Mouse (Mus musculus) kidney, postnatal 0 days (tissue): ENCODE measurements around the gene Cpt1a. TPM values are rescaled to one million over a fixed set of nuclear protein-coding genes. Genes with fewer than 3 reads are reported as not detected.
A peak's percentile ranks its signal among the peaks of the same experiment; 100 is the strongest.

Experiments used
- ATAC-seq: fragments of 200-750 bp; cut with Nextera tagmentation; replicated peaks from 2 replicates; pipeline ENCODE4 v1.8.0; 2017; ENCODE audit warnings: low read depth, moderate number of reproducible peaks, moderate TSS enrichment, moderate library complexity; ENCODE audit not compliant: low FRiP score
- DNase-seq: peaks from one replicate; pipeline ENCODE4 v3.0.0-alpha.2; 2016; ENCODE audit warnings: low spot score
- H3K27ac ChIP-seq: fragments of 300-500 bp; sonication (generic); 2 replicates; pipeline ENCODE4 v1.5.1; 2014; ENCODE audit warnings: mild to moderate bottlenecking
- H3K27me3 ChIP-seq: fragments of 300-500 bp; sonication (generic); 2 replicates; pipeline ENCODE4 v1.6.1; 2014; ENCODE audit warnings: low read length, mixed read lengths; ENCODE audit not compliant: insufficient read depth
- H3K36me3 ChIP-seq: fragments of 300-500 bp; sonication (generic); 2 replicates; pipeline ENCODE4 v1.6.1; 2014; ENCODE audit warnings: low read length, mixed read lengths; ENCODE audit not compliant: insufficient read depth
- H3K4me1 ChIP-seq: fragments of 300-500 bp; sonication (generic); replicated peaks from 2 replicates; pipeline ENCODE4 v1.6.1; 2014; ENCODE audit warnings: antibody characterized with exemption, low read length, mixed read lengths; ENCODE audit not compliant: insufficient read depth
- H3K4me2 ChIP-seq: fragments of 300-500 bp; sonication (generic); 2 replicates; pipeline ENCODE4 v1.6.1; 2014; ENCODE audit warnings: mild to moderate bottlenecking, low read length, moderate library complexity, mixed read lengths
- H3K4me3 ChIP-seq: fragments of 300-500 bp; sonication (generic); replicated peaks from 2 replicates; pipeline ENCODE4 v1.5.1; 2014; ENCODE audit warnings: low read depth, low read length
- H3K9ac ChIP-seq: fragments of 300-500 bp; sonication (generic); 2 replicates; pipeline ENCODE4 v1.6.1; 2014; ENCODE audit warnings: low read depth, low read length
- H3K9me3 ChIP-seq: fragments of 300-500 bp; sonication (generic); replicated peaks from 2 replicates; pipeline ENCODE4 v1.6.1; 2016; ENCODE audit warnings: low read length, inconsistent platforms, mixed read lengths
- CTCF ChIP-seq: IDR thresholded peaks from 2 replicates; pipeline ENCODE4 v1.5.1; 2016; ENCODE audit warnings: antibody characterized with exemption, low read depth, mild to moderate bottlenecking, moderate library complexity
- WGBS: fragments of 180-500 bp; shearing (Covaris S2); extraction: QIAGEN DNeasy Blood & Tissue Kit; methylation state at CpG from one replicate; pipeline ENCODE4 v1.1.7; 2014; 5-methylcytosine and 5-hydroxymethylcytosine counted together
- polyA plus RNA-seq: library from polyadenylated mRNA; unstranded; fragments of >200 nt; fragmentation: Nextera tagmentation; extraction: Ambion mirVana; gene quantifications from 2 replicates; pipeline ENCODE4 v1.2.1, GENCODE M21; 2015

The Cpt1a gene
- polyA plus RNA-seq, 1 experiment from 2014 or later = 70.8 TPM

- WGBS = 67% methylated on average over 12 of the region's 12 CpGs
- no peak for DNase-seq
- H3K27ac ChIP-seq = no peak overlapping the region
- H3K9ac ChIP-seq = no peak overlapping the region
- H3K9me3 ChIP-seq = no peaks in the 10 kb centered on the region
- no peaks in the 10 kb centered on the region for H3K27me3 ChIP-seq
- H3K36me3 ChIP-seq = peaks cover 42% of the 10 kb centered on the region; the same call in 1 of the 2 replicates
- H3K4me2 ChIP-seq = no peak overlapping the region
- H3K4me3 ChIP-seq = no peak overlapping the region
- TF ChIP-seq CTCF = no peak
- ATAC-seq = no peak
- H3K4me1 ChIP-seq = no peaks in the 10 kb centered on the region
Observed at GRCm38 (mm10) chr19:3373380-3373779, 51.2 kb downstream of the Cpt1a start.

DNA sequence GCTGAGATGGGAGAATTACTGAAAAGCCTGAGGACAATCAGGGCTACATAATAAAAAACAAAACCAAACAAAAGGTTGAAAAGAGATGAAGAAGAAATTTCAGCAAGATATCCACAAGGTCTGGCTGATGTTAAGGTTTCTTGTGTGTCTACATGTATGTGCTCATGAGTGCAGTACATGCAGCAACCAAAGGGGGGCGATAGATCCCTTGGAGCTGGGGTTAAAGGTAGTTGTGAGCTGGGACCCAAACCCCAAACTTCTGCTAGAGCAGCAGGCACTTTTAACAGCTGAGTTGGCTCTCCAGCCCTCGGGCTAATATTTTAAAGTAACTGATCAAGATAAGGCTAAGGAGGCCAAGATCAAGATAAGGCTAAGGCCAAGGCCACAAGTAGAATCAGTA is 51.9 kb downstream of the Cpt1a start:
- Histone ChIP-seq H3K4me1 (no peaks in the 10 kb centered on the region), H3K27ac (no peak overlapping the region), H3K4me3 (no peak overlapping the region), H3K27me3 (no peaks in the 10 kb centered on the region), H3K9ac (no peak overlapping the region), H3K4me2 (no peak overlapping the region), H3K9me3 (no peaks in the 10 kb centered on the region), H3K36me3 (peaks cover 42% of the 10 kb centered on the region; the same call in 1 of the 2 replicates)
- 59% methylated on average over 2 of the region's 2 CpGs for WGBS
- peak; percentile 44; the same call in 1 of the 2 replicates for TF ChIP-seq CTCF
- DNase-seq = no peak
- no peak for ATAC-seq

DNA sequence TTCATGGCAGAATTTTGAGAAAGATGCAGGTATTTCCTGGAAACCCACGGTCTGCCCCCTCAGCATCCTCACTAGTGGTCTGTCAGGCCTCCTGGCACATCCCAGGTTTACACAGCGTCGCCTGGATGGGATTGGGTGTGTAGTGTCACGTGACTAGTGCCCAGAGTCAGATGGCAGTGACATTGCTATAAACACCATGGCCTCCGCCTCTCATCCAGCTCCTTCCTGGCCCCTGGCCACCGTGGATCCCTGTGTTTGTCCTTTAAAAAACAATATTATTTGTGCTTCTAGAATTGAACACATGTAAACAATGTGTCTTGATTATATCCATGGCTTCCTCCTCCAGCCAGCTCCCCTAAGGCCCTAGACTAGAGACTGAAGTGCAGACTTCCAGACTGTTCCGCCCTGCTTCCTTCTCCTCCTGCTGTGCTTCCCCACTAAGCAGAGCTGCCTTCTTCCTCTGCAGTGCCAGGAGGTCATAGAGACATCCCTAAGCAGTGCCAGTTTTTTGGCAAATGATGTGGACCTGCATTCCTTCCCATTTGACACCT is 53.9 kb downstream of the Cpt1a start:
- DNase-seq (no peak), ATAC-seq (no peak)
- 62% methylated on average over 7 of the region's 7 CpGs for WGBS
- no peak overlapping the region for H3K4me2 ChIP-seq
- TF ChIP-seq CTCF = no peak
- no peaks in the 10 kb centered on the region for H3K4me1 ChIP-seq
- peaks cover 51% of the 10 kb centered on the region for H3K36me3 ChIP-seq
- H3K9me3 ChIP-seq = no peaks in the 10 kb centered on the region
- no peak overlapping the region for H3K27ac ChIP-seq
- H3K9ac ChIP-seq = no peak overlapping the region
- no peak overlapping the region for H3K4me3 ChIP-seq
- H3K27me3 ChIP-seq = no peaks in the 10 kb centered on the region

DNA sequence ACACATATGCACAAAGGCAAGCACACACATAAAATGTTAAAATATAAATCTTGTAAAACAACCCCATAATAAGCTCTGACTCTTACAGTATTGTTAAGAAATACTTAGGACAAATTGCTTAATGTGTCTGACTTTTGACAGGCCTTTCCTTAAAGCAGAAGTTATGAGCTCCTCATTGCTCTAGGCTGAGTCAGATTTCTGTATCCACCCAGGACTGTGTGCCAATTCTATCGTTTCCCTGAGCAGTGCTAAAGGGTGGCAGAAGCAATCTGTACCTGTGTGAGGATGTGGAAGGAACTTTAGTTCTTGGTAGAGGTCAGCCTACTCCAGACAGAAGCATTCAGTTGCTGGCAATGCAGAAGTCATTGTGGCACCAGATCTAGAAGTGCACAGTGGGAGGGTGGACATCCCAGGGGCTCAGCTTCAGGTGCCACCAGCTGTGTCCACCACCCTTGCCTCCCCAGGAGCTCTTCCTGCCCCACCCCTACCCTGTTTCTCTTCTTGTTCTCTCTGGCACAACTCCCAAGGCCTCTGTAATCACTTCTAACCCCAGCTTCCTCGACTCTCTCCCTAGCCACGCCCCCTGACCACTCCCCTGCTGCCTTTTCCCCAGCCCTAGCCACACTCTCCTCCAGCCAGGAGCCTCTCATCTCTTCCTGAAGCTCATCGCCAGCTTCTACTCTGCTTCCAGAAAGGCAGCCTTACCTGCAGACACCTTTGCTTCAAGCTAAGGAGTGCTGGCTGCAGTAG is 55.0 kb downstream of the Cpt1a start:
- no peak overlapping the region for H3K4me2 ChIP-seq
- TF ChIP-seq CTCF = no peak
- peak; percentile 4 for DNase-seq
- H3K9me3 ChIP-seq = no peaks in the 10 kb centered on the region
- WGBS = 30% methylated on average over 4 of the region's 4 CpGs
- H3K4me1 ChIP-seq = no peaks in the 10 kb centered on the region
- no peak for ATAC-seq
- peaks cover 45% of the 10 kb centered on the region for H3K36me3 ChIP-seq
- H3K9ac ChIP-seq = no peak overlapping the region
- H3K27me3 ChIP-seq = no peaks in the 10 kb centered on the region
- no peak overlapping the region for H3K27ac ChIP-seq
- H3K4me3 ChIP-seq = no peak overlapping the region

GRCm38 (mm10) chr19:3378614-3379013 is 56.5 kb downstream of the Cpt1a start:
- ATAC-seq = no peak
- Histone ChIP-seq H3K4me3 (no peak overlapping the region), H3K9me3 (no peaks in the 10 kb centered on the region), H3K27ac (no peak overlapping the region), H3K4me2 (no peak overlapping the region), H3K27me3 (no peaks in the 10 kb centered on the region), H3K36me3 (peaks cover 45% of the 10 kb centered on the region), H3K9ac (no peak overlapping the region), H3K4me1 (no peaks in the 10 kb centered on the region)
- 89% methylated on average over 3 of the region's 3 CpGs for WGBS
- no peak for DNase-seq
- no peak for TF ChIP-seq CTCF

GRCm38 (mm10) chr19:3388061-3388460 is 65.9 kb downstream of the Cpt1a start:
- Histone ChIP-seq H3K9me3 (no peaks in the 10 kb centered on the region), H3K4me1 (no peaks in the 10 kb centered on the region), H3K9ac (no peak overlapping the region), H3K27ac (no peak overlapping the region), H3K4me2 (no peak overlapping the region), H3K27me3 (no peaks in the 10 kb centered on the region), H3K36me3 (peaks cover 7% of the 10 kb centered on the region; the same call in 1 of the 2 replicates), H3K4me3 (no peak overlapping the region)
- ATAC-seq = no peak
- WGBS = 66% methylated on average over 6 of the region's 6 CpGs
- DNase-seq = no peak
- TF ChIP-seq CTCF = no peak
